Mouse (Mus musculus) heart, postnatal 4 days (tissue): Measurements from ENCODE around the gene Gm20696. TPM values are rescaled to one million over a fixed set of nuclear protein-coding genes. Genes with fewer than 3 reads are reported as not detected.

Source experiments
- DNase-seq: peaks from one replicate; pipeline ENCODE4 v3.0.0; 2021
- total RNA-seq, 2 experiments: library from RNA; stranded (reverse); gene quantifications; 2 replicates each; pipeline ENCODE4 v1.2.3; 2021

Gene Gm20696
- total RNA-seq, 2 experiments from 2014 or later: 2.5 to 3.4 TPM

DNA sequence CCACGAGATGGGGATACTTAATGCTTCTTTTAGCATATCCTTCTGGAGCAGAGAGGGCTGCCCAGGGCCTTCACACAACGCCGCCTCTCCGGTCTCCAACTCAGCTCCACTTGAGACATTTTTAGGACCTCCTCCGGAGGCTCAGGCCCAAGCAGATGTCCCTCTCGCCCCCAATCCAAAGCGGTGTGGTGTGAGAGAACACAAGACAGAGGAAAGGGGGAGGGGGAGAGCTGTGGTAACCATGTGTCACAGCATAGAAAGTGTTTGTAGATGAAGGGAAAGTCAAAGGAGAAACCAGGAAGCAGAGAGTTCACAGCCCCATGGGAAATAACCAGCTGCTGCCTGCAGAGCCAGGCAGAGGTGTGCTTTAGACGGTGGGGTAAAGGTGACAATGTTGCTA lies 99.7 kb downstream of the Gm20696 start:
- DNase-seq: no peak

DNA sequence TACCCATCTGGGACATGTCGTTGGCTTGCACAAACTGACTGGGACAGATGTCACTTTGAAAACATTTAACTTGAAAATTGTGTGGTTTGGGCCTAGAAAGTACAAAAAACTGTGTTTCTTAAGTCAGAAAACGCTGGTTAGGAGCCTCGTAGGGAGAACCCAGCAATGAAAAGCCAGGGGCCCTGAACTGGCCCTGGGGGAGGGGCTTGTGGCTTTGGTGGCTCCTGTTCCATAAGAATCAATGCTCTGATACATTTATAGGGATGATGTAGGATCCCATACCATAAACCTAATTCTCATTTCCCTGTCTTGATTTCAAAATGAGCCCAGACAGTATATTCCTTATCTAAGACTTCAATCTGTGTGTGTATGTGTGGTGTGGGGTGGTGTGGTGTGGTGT lies 101.8 kb downstream of the Gm20696 start:
- no peak for DNase-seq

GRCm38 (mm10) chr6:99556950-99557349 lies 109.6 kb downstream of the Gm20696 start:
- DNase-seq: no peak

- no peak for DNase-seq
Observed at GRCm38 (mm10) chr6:99552816-99553215, 113.8 kb downstream of the Gm20696 start.

- no peak for DNase-seq
Observed at GRCm38 (mm10) chr6:99546416-99546815, 120.2 kb downstream of the Gm20696 start.

- DNase-seq: no peak
Observed at GRCm38 (mm10) chr6:99545437-99545836, 121.2 kb downstream of the Gm20696 start.

- no peak for DNase-seq
Observed at GRCm38 (mm10) chr6:99541105-99541504, 125.5 kb downstream of the Gm20696 start.

- DNase-seq: no peak
Observed at GRCm38 (mm10) chr6:99540653-99541052, 125.9 kb downstream of the Gm20696 start.

DNA sequence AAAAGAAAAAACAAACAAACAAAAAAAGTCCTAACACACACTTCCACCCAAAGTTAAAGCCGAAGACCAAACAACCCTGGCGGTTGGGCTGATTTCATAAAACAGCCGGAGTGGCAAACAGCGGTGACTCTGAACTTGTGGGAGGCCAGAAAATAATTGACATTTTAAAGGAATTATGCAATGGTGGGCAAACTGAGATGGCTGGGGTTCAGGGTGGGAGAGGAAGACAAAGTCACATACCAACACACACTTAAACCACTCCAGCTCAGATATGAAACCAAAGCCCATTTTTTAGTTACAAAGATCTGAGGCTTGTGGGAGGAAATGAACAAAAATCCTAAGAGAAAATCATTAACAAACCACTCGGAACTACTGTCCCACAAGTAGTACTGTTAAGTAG lies 126.5 kb downstream of the Gm20696 start:
- DNase-seq: no peak

DNA sequence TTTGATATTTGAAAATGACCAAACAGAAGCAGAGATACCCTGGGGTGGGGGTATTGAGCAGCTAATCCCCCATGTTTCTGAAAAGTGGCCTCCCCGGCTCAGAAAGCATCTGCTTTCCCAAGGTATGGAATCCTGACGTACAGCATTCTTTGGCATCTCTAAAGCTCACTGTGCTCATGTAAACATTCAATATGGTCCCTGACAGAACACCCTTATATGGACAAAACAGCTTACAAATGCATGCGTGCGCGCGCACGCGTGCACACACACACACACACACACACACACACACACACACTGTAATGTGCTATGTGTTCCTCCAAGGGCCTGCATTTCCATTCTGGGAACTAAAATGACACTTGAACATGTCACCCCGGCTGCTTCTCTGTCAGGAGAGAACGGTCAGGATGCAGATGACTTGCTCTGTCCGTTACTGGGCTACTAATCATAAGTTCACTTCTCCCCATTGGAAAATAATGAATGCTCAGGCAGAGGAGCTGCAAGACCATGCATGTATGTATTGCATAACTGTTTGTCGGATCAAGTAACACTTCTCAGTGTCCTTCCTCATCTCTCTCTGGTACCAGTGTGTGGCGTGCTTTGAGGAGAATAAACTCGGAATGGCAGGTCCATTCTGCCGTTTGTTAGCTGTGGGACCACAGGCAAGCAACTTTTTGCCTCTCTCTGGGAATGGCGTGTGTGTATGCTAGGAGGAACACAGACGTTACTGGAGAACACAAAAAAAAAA lies 128.2 kb downstream of the Gm20696 start:
- DNase-seq: no peak

DNA sequence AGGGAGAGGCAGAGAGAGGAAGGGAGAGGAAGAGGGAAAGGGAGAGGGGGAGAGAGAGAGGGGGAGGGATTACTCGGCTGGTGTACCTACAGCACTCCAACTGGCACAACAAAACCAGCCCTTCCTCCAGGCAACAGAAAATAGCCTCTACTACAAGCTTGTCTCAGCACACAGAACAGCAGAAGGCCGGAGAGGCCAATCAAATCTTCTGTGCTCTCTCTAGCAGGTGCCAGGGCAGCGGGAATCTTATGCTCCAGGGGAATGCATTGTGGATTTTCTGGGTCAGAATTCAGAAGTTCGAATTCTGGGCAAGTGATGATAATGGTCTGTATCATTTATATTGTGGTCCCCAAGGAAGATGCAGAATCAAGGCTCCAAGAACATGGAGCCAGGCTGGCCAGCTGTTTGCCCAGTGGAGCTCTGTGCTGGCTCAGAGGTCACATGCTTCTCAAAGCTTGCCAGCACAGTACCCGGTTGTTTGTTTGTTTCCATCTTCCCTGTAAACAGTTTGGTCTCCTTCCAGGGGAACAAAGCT lies 132.3 kb downstream of the Gm20696 start:
- DNase-seq: no peak

DNA sequence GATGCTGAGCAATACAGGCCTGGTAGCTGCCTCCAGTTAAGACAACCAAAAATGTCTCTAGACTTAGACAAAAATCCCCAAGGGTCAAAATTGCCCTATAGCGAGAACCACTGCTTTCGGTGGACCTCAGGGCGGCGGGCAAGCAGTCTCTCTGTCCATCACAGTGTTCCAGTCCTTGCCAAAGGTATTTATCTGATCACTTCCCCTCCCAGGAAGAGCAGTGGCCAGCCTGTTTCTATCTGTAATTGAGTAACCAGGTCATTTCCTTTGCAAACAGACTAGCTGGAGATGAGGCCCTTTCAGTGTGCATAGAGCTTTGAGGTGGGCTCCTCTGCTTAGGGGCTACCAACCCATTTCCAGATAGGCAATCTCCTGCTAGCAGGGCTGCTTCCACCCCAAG lies 134.1 kb downstream of the Gm20696 start:
- no peak for DNase-seq

GRCm38 (mm10) chr6:99528972-99529371 lies 137.6 kb downstream of the Gm20696 start:
- DNase-seq: no peak

- DNase-seq: no peak
Observed at GRCm38 (mm10) chr6:99527457-99528105, 139.0 kb downstream of the Gm20696 start.

DNA sequence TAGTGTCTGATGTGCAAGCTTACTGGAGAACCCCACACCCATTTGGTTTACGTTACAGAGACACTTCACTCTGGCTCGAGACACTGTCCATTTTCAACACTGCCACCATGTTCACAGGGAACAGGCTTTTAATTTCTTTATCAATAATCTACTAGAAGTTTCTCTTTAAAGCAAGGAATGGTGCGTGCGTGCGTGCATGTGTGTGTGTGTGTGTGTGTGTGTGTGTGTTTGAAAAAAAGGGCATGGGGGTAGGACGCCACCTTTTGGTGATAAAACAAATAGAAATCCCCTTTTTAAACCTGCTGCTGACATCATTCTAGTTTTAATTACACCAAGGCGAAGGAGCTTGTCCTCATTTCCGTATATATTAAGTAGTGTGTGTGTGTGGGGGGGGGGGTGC lies 141.2 kb downstream of the Gm20696 start:
- peak; percentile 41 for DNase-seq

DNA sequence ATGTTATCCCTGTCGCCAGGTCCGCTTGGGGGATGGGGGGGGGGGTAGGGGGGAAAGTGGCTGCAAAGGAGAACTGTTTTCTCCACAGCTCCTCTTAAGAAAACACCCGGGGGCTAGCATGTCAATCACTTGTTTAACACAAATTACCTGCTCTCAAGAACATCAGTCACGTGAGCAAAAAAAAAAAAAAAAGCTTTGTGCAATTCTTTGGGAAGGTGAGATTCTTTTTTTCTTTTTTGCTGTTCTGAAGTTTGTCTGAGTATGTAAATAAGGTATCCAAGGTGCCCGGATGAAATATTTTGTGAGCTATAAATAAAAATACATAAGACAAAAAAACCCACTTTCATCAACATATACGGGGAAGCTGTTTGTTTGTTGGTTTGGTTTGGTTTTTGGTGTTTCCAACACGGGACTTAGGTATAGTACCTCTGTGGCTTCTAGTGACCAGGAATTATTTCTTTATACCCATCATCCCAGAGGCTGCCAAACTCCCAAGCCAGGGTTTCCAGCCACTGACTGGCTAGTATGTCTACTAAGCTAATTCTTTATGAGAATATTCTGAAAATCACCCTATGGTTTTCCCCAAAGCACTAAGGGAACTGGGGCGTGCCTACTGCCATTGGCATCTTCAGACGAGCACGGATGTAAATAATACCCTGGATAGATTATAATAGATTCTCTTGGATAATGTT lies 142.8 kb downstream of the Gm20696 start:
- no peak for DNase-seq

DNA sequence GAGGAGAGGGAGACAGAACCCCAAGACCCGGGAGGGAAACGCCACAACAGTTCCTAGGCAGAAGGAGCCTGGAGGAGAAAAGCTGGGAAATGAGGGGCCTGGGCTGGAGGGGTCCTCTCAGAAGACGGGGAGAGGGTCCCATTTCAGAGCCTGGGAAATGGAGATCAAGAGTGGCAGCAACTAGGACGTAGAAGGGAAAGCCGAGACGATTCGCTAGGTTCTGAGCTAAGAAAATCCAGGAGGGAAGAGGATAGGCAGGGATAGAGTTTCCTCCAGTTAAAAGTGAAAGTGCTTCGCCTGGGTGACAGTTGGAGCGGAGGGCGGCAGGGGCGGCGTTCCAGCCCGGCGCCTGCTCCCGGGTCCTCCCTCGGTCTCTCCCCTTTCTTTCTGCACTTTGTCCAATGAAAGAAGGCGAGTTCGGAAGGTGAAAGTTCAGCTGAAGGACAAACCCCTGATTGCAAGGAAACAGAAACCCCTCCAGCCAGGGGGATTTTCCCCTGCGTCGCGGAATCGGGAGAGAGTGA lies 143.4 kb downstream of the Gm20696 start:
- peak; percentile 83 for DNase-seq

DNA sequence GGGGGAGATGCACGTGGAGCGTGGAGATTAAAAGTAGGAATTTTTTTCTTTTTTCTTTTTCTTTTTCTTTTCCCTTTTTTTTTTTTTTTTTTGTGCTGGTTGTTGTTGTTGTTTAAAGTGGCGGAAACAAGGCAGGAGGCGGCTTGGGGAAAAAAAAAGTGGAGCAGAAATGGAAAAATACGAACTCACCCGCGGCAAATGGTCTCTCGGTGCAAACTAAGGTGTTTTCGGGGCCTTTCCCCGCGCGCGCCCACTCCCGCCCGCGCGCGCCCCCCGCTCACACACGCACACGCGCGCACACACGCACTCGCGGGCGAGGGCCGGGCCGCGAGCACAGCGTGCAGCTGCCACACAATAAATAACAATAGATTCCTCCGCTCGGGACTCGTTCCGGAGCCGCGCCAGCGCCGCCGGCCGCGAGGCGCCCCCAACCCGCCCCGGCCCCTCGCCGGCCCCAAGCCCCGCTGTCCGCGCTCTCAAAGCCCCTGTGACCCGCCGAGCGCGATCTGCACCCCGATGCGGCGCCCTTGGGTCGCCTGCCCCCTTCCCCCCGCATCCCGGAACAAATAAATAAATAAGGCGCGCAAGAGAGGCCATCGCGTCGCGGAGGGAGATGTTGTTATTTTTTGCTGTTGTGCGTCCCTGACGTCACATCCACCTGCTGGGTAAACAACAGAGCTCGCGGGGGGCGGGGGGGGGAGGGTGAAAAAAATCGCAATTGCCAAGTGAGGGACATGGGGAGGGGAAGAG lies 144.1 kb downstream of the Gm20696 start, which contains the start of gene Foxp1:
Foxp1 (minus strand) TSS at position 363 of the 750 bp plus-strand sequence.
- DNase-seq: peak; percentile 83

DNA sequence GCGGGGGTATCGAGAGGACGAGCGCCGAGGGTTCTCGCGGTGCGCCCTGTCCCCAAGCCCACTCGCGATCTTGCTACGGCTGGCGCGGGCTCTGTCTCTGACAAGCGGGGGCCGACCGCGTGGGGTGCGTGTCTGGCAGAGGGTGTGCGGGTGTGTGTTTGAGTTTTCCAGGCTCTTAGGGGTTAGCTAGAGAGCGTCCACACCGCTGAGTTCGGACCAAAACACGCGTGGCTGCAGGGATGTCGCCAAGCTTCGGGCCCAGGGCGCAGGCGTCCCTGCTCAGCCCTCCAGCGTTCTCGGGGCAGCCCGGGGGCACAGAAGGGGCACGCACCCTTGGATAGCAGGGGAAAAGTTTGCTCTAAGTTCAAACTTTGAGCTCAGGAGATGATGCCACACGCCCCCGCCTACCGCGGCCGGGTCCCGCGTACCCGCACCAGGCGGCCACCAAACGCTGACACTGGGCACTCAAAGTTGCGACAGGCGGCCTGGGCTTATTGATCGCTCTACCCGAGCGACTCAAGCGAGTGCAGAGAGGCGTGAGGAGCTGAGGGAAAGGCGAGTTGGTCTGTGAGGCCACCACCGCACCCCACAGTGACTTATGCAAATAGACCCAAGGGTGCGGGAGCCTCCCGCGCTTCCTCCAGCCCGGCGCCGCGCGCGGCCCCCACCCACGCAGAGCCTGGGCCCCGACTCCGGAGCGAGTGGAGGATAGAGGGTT lies 144.8 kb downstream of the Gm20696 start:
- DNase-seq: peak; percentile 56

DNA sequence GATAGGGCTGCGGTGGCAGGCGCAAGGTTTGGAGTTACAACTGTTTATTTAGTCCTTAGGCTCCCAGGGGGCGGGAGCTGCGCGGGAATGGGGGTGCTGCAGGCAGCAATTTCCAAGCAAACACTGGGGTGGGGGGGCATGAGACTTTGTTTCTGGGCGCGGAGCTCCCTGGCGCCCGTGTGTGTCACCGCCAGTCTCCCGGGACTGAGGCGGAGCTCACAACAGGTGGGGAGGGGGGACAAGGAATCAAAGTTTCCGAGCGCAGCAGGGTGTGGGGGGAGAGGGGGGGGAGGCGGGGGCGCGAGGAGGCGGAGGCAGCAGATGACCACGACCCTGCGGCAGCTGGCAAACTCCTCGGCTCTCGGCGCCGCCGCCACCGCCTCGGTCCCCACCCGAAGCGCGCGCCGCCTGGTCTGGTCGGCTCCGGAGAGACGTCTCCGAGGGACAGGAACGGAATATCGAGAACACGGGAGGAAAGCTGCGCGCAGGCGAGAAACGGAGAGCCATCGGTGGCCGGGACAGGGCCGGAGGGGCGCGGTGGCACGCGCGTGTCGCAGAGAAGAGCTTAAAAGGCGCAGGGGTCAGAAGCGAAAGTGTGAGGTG lies 145.5 kb downstream of the Gm20696 start:
- DNase-seq: peak; percentile 72

GRCm38 (mm10) chr6:99520676-99521037 lies 145.9 kb downstream of the Gm20696 start:
- no peak for DNase-seq
